Mouse (Mus musculus): ENCODE results near the gene Vmn1r205. TPM values are rescaled to one million over a fixed set of nuclear protein-coding genes. Genes with fewer than 3 reads are reported as not detected.

Vmn1r205 gene
- total RNA-seq (2023): not detected

GRCm38 (mm10) chr13:22592900-22593299 is at the start of gene Vmn1r205:
Gene Vmn1r205, minus strand, starts transcription at chr13:22593000.

GRCm38 (mm10) chr13:22624151-22624550 is 31.4 kb upstream of the Vmn1r205 start, which contains the start of gene Vmn1r206:
Gene Vmn1r206, minus strand, starts transcription at chr13:22624251.

GRCm38 (mm10) chr13:22552898-22553297 is 39.9 kb downstream of the Vmn1r205 start, which contains the start of gene Vmn1r204:
Gene Vmn1r204, plus strand, starts transcription at chr13:22553198.

Other genes starting within 250 kb of the Vmn1r205 start
- gene Vmn1r198, start 242.6 kb downstream of the Vmn1r205 start, total RNA-seq (2023): not detected
- not detected for gene Vmn1r199, start 213.2 kb downstream of the Vmn1r205 start, total RNA-seq (2023)
- gene Vmn1r200, start 202.6 kb downstream of the Vmn1r205 start, total RNA-seq (2023): not detected
- gene Vmn1r201, start 121.1 kb downstream of the Vmn1r205 start, total RNA-seq (2023): not detected
- gene Vmn1r202, start 87.6 kb downstream of the Vmn1r205 start, total RNA-seq (2023): under 1 TPM in 1 of 2 experiments, not detected in 1; 0.12 TPM
- under 1 TPM in 1 of 2 experiments, not detected in 1; 0.06 TPM for gene Vmn1r203, start 74.9 kb downstream of the Vmn1r205 start, total RNA-seq (2023)
- gene Vmn1r204, start 39.8 kb downstream of the Vmn1r205 start, total RNA-seq (2023): not detected
- not detected for gene Vmn1r206, start 31.3 kb upstream of the Vmn1r205 start, total RNA-seq (2023)
- not detected for gene Vmn1r207-ps, start 136.6 kb upstream of the Vmn1r205 start, total RNA-seq (2023)
- not detected for gene Vmn1r208, start 184.4 kb upstream of the Vmn1r205 start, total RNA-seq (2023)
- under 1 TPM in 1 of 2 experiments, not detected in 1; 0.15 TPM for gene Vmn1r209, start 216.7 kb upstream of the Vmn1r205 start, total RNA-seq (2023)
- not detected for gene Vmn1r210, start 238.3 kb upstream of the Vmn1r205 start, total RNA-seq (2023)

Measured in T-cell, adult 66 days (primary cell).